Mouse (Mus musculus) erythroid progenitor cell, adult 5-6 weeks (primary cell): ENCODE results near the gene Parp14. TPM values are rescaled to one million over a fixed set of nuclear protein-coding genes. Genes with fewer than 3 reads are reported as not detected.

Experiments
- ATAC-seq: replicated peaks from 2 replicates; pipeline ENCODE4 v1.8.0; 2016; ENCODE audit warnings: moderate number of reproducible peaks, mild to moderate bottlenecking, moderate TSS enrichment, inconsistent platforms; ENCODE audit not compliant: poor library complexity, low FRiP score, severe bottlenecking
- total RNA-seq, 2 experiments: library from RNA; stranded (forward) in 1 of 2; stranded (reverse) in 1 of 2; fragments of 150-400 nt in 1 of 2; fragments of 186-747, 209-891 nt in 1 of 2; gene quantifications; 2 replicates each; pipeline versions ENCODE4 v1.2.3 to v1.2.4; 2015 to 2017; ENCODE audit warnings: low replicate concordance in 2 of 2

Gene Parp14
- total RNA-seq, 2 experiments from 2014 or later = 28.5 to 31.6 TPM

DNA sequence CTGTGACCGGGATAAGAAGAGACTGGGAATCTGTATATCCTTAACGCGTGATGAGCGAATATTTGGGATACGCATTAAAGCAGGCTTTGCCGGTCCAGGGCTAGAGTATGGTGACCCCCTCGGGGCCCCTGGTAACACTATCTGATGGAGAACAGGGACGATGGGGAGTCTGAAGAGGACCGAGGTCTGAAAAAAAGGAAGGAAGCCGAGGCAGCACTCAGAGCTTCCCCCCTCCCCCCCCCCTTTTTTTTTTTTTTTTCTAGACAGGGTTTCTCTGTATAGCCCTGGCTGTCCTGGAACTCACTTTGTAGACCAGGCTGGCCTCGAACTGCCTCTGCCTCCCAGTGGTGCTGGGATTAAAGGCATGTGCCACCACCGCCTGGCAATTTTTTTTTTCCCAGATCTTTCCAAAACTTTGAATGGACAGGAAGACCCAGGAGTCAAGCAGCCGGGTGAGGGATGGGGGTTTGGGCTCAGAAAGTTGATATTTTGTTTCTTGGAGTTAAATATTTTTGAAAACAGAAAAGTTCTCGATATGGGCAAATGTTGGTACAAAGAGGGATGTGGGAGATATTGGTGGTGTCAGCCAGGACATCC is 1.2 kb upstream of the Parp14 start:
- no peak for ATAC-seq

GRCm38 (mm10) chr16:35871898-35872297 is 554 bp upstream of the Parp14 start:
- ATAC-seq = peak; percentile 28

- ATAC-seq = peak; percentile 61
Measured at GRCm38 (mm10) chr16:35870581-35871047, 730 bp downstream of the Parp14 start.

DNA sequence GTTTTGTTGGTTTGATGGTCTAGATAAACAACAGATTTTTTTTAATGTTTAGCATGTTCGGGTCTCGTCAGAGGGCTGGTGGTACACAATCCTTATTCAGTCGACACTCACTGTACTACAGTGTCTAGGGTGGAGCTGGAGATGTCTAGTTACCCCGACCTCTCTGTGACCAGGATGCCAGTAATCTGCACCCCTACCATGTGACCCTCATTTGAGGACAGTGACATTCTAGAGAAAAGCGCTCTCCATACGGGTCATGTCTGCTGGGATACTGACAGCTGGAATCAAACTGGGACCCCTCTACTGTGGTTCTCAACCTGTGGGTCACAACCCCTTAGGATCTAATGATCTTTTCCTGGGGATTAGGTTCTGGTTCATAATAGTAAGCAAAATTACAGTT is 1.7 kb downstream of the Parp14 start:
- no peak for ATAC-seq

DNA sequence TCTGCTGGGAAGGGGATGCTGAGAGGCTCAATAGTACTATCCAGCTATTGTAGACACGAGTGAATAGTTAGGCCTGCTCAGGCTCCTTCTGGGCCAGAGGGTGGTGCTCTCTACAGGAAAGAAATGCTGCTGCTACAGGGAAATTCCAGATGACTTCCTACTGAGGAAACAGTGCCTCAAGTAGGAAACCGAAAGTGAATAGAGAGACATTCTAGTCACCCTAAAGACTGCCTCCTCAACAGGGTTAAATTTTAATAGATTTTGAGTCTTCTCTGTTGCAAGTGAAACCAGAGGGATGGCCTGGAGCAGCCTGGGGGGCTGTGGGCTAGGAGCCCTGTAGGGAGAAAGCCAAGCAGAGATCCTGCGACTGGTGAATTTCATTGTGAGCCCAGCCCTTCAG is 2.2 kb downstream of the Parp14 start:
- no peak for ATAC-seq

DNA sequence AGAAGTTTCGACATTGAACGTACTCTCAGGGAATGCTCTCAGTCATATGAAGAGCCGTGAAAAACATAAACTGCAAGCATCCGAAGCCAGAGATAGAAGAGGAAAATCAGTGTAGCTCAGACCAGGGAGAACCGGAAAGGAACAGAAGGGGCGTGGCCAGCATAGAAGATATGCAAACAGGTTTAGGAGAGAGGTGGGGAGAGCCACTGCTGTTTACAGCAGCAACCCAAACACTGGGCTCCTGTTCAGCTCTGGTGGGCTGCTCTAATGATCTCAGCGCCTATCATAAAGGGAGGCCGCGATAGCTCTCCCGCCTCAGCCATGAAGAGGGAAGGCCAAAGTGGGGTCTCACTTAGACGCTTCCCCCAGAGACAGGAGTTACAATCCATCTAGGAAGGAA is 3.6 kb downstream of the Parp14 start:
- ATAC-seq = no peak

DNA sequence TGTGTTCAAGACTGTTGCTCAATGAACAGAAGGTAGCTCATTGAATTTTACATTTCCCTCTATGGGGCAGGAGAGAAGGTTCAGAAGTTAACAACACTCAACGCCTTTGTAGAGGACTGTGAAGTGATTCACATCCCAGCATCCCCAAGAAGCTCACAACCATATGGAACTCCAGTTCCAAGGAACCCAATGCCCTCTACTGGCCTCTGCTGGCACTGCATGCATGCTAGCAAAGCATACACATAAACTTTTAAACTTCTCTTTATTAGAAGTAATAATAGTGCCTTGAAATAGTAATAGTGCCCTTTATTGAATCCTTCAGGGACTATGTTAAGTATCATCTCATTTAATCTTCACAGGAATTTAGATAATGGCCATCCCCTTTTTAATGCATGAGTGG is 9.3 kb downstream of the Parp14 start:
- ATAC-seq = no peak

GRCm38 (mm10) chr16:35860236-35860635 is 11.1 kb downstream of the Parp14 start:
- no peak for ATAC-seq

DNA sequence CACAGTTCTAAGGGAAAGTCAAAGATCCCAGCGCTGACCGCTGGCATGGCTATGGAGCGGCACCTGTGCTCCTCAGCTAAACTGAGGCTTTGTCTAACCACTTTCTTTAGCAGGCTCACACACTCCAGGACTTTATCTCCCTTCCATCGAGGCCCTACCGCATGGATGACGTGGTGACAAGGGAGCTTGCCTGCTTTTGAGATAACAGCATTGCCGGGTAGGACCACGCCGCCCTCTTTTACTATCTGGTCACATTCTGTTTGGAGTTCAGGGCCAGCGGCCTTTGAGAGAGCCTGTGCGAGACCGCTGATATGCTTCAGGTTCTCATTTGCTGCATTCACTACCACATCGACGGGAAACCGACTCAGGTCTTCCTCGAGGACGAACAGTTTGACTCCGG is 14.6 kb downstream of the Parp14 start:
- ATAC-seq = peak; percentile 95

GRCm38 (mm10) chr16:35855846-35856245 is 15.5 kb downstream of the Parp14 start:
- no peak for ATAC-seq

- ATAC-seq = no peak
Measured at GRCm38 (mm10) chr16:35847138-35847537, 24.2 kb downstream of the Parp14 start.

DNA sequence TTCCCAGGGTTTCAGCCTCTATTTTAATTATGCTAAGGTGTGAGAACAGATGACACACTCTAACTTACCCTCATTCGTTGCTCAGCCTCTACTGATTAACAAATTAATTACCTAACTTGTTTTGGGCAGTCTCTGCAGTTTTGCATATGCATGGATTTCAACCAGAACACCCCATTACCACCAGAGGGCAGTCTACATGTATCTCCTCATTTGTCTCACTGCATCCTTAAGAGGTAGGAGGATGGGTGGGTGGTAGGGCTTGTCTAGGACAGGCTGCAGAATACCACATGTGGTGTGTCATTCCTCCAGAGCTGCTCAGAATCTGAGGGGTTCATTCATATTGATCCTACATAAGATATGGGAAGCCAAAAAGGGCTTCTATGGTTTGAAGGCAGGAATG is 31.7 kb downstream of the Parp14 start:
- ATAC-seq = peak; percentile 81

DNA sequence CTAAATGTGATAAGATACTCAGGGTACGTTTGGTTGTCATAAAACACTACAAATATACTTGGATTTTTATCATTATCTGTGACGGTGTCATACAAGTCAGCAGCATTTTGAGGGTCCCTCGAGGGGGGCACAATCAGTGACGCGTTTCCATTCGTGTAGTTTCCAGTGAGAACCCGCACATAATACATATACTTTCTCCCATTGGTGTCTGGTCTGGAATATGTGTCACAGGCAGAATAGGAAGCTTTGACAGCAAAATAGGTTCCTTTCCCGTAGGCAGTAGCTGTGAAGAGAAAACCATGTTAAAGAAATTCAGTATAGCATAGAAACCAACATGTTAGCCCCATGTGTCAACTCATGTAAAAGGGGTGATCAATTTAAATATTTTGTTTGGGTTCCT is 36.7 kb downstream of the Parp14 start:
- no peak for ATAC-seq

DNA sequence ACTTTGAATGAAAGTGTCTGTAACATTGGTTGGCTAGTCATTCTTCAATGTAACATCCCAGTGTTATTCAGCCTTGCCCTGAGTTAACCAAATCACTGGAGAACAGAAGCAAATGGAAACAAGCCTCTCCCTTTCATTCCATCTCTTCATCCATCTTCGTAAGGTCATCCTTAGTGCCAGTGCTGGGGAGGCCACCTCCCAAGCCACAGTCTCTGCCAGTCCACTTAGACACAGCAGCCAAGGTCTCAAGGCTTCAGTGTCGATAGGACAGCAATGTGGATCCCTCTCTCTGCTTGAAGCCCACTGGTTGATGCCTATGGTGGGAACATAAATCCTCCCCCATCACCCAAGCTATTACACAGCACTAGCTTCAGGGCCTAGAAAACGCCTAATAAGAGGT is 38.4 kb downstream of the Parp14 start:
- ATAC-seq = no peak

DNA sequence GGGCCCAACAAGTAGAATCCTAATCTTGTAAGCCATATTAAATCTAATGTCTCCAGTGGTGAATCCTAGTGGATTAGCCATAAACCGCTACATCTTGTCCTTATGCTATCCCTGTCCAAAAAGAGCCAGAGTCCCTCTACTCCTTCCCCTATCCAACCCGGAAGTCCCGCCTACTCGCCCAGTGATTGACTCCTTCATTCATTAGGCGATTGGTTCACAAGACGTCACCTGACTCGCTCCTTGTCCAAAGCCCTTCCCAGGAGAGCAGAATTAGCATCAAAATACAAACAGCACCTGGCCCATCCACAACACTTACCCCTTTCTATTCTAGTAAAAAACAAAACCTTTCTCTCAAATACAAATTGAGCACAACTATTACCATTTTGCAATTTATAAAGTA is 41.3 kb downstream of the Parp14 start:
- ATAC-seq = no peak

DNA sequence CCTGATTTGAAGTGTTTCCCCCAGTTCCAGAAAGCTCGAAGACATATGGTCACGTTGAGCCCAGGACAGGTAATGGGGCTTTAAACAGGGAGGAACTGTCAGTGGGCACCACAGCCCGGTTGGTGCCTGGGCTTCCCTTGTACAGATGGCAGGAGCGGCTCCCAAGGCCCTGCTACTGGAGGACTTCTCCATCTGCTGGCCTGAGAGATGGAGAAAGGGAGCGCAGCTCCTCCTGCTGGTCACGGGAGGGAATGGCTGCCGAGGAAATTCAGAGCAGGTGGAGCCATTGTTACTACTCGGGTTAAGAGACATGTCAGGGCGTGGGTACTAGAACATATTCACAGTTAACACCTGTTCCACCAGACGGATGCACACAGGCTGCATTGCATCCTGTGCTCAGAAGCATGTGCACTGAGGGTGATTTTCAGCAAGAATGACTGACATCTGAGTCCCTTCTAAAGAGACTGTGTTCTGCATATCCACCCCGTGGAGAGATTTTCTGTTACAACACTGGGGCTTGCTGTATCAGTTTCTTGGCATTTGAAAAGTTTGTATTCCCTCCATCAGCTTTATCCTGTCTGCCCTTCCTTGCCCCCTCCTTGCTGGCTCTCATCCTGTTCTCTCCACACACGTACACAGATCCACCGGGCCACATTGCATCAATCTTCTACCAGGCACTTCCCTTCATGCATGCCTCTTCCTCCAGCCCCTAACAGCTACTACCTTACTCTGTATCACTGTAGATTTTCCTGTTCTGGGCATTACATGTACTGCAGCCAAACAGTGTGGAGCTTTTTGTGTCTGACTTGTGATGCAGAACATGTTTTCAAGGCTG is 53.9 kb downstream of the Parp14 start:
- ATAC-seq = peak; percentile 94

DNA sequence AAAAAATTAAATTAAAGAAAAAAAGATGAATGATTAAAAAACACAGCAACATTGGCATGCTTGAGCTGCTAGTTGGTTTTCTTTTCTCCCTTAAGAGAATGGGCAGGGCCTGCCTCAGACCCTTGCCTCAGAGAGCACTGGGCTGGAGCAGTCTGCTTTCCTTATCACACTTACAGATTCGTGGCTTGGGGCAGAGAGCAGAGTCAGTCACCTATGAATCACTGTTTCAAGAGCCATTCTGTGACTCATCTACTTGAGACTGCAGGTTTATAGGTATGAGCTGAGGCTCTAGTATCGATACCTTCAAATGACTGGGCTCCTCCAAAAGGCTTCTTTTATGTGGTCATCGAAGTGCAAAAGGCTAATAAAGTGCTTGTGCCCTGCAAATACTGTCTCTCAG is 58.2 kb downstream of the Parp14 start:
- no peak for ATAC-seq

- ATAC-seq = peak; percentile 78
Measured at GRCm38 (mm10) chr16:35808838-35809237, 62.5 kb downstream of the Parp14 start.

DNA sequence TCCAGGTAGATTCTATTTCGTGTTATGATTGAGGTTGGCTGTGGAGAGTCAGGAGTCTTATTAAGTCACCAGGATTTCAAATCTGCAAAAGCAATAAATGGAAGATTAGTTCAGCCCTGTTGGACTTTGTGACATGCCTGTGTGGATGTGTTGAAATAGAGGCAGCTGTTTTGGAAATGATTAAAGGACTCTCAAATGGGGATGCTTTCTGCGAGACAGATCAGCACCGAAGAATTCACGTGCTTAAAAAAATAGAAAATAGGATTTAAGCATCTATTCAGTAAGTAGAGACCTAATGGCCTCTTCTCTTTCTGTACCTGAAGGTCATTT is 63.7 kb downstream of the Parp14 start:
- peak; percentile 13 for ATAC-seq

DNA sequence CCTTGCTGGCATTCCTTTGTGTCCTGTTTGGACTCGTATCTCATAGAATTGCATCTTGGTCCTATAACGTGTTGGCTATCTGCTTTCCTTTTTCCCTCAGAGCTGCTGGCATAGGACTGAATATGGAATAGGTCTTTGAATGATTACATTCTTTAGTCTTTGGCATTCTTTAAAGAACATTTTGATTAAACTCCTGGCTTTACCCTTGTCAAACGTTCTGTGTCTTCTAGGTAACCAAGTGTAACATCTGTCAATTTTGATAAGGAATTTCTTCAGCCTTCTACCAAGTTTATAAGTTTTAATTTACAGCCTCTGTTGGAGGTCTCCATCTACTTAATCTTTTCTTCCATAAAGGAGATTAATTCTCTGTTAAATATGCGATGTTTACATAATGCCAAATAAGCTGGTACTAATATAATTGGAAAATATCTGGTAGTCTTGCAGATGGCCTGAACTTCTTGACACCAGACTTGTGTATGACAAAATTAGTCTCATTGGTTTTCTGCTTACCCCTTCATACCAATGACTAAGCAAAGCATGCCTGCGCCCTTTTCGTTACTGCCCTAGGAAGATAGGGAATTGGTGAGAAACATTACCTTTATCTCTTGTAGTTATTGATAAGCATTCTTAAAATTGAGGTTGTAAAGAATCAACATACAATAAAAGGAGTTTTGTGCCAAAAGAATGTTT is 64.2 kb downstream of the Parp14 start:
- ATAC-seq = peak; percentile 81

DNA sequence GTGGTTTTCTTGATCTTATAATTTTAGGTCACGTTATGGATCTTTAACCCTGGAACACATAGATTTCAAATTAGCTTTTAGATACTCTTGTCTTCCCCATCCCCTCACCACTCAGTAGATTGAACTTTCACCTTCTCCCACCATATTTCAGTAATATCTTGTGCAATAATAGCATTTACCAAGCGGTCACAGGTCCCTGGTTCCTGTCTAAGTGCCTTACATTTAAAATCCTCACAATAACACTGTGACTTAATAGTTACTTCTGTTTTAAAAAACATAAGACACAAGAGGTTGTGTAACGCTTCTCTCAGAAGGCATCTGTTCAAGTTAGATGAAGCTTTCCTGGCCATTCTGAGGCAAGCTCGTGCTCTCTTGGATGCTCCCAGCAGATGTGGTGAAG is 67.6 kb downstream of the Parp14 start:
- ATAC-seq = no peak
